Mouse (Mus musculus) neural tube, embryonic 15.5 days (tissue): ENCODE results near the gene Xkr7. TPM values are rescaled to one million over a fixed set of nuclear protein-coding genes. Genes with fewer than 3 reads are reported as not detected.

ENCODE experiments used
- ATAC-seq: fragments of 200-750 bp; cut with Nextera tagmentation; 2 replicates; pipeline ENCODE4 v1.8.0; 2017; ENCODE audit warnings: mild to moderate bottlenecking, moderate TSS enrichment, moderate library complexity; ENCODE audit not compliant: low FRiP score
- H3K27ac ChIP-seq: fragments of 300-500 bp; sonication (generic); replicated peaks from 2 replicates; pipeline ENCODE4 v1.5.1; 2015; ENCODE audit warnings: mild to moderate bottlenecking, inconsistent platforms
- H3K27me3 ChIP-seq: fragments of 300-500 bp; sonication (generic); replicated peaks from 2 replicates; pipeline ENCODE4 v1.6.1; 2015; ENCODE audit warnings: inconsistent platforms
- H3K36me3 ChIP-seq: fragments of 300-500 bp; sonication (generic); 2 replicates; pipeline ENCODE4 v1.6.1; 2015; ENCODE audit warnings: inconsistent platforms
- H3K4me1 ChIP-seq: fragments of 300-500 bp; sonication (generic); 2 replicates; pipeline ENCODE4 v1.6.1; 2015; ENCODE audit warnings: inconsistent platforms
- H3K4me2 ChIP-seq: fragments of 300-500 bp; sonication (generic); 2 replicates; pipeline ENCODE4 v1.6.1; 2015; ENCODE audit warnings: inconsistent platforms, mild to moderate bottlenecking, moderate library complexity
- H3K4me3 ChIP-seq: fragments of 300-500 bp; sonication (generic); replicated peaks from 2 replicates; pipeline ENCODE4 v1.5.1; 2015; ENCODE audit warnings: mild to moderate bottlenecking, inconsistent platforms
- H3K9ac ChIP-seq: fragments of 300-500 bp; sonication (generic); replicated peaks from 2 replicates; pipeline ENCODE4 v1.6.1; 2015; ENCODE audit warnings: mild to moderate bottlenecking, inconsistent platforms
- H3K9me3 ChIP-seq: fragments of 300-500 bp; sonication (generic); replicated peaks from 2 replicates; pipeline ENCODE4 v1.6.1; 2016; ENCODE audit warnings: inconsistent platforms
- WGBS: fragments of 180-500 bp; shearing (Covaris S2); methylation state at CpG from one replicate; pipeline ENCODE4 v1.1.7; 2015; ENCODE audit warnings: mixed read lengths; 5-methylcytosine and 5-hydroxymethylcytosine counted together
- polyA plus RNA-seq: library from polyadenylated mRNA; unstranded; fragments of >200 nt; fragmentation: Nextera tagmentation; extraction: Ambion mirVana; gene quantifications from 2 replicates; pipeline ENCODE4 v1.2.1, GENCODE M21; 2015

Gene Xkr7
- polyA plus RNA-seq, 1 experiment from 2014 or later = 1.7 TPM

GRCm38 (mm10) chr2:153014758-153015593, 16.7 kb upstream of the Xkr7 start, which contains the start of gene Pdrg1:
TSS of gene Pdrg1 (minus strand) at chr2:153015427.
- H3K36me3 ChIP-seq = peaks cover 37% of the 10 kb centered on the region
- 2% methylated on average over 54 of the region's 54 CpGs for WGBS
- ATAC-seq = peak; percentile 95

GRCm38 (mm10) chr2:153015804-153016203, 15.8 kb upstream of the Xkr7 start:
- ATAC-seq = peak; percentile 53
- Histone ChIP-seq H3K4me2 (peak overlapping the region; percentile 88), H3K36me3 (peaks cover 29% of the 10 kb centered on the region), H3K4me1 (peaks cover 27% of the 10 kb centered on the region), H3K9me3 (no peaks in the 10 kb centered on the region), H3K27ac (peak overlapping the region; percentile 76), H3K4me3 (peak overlapping the region; percentile 95), H3K27me3 (peaks cover 6% of the 10 kb centered on the region), H3K9ac (peak overlapping the region; percentile 33; the same call in 1 of the 2 replicates)
- WGBS = 21% methylated on average over 8 of the region's 8 CpGs

More at GRCm38 (mm10) chr2:153014758-153015593, 16.7 kb upstream of the Xkr7 start, which contains the start of gene Pdrg1:
- H3K9me3 ChIP-seq = no peaks in the 10 kb centered on the region
- peaks cover 6% of the 10 kb centered on the region for H3K27me3 ChIP-seq
- H3K4me3 ChIP-seq = peak within 1 kb of the TSS; percentile 95
- H3K9ac ChIP-seq = peak within 1 kb of the TSS; percentile 83
- H3K4me2 ChIP-seq = peak within 1 kb of the TSS; percentile 88
- H3K4me1 ChIP-seq = peaks cover 27% of the 10 kb centered on the region
- H3K27ac ChIP-seq = peak within 1 kb of the TSS; percentile 76

- Histone ChIP-seq H3K27me3 (peaks cover 6% of the 10 kb centered on the region), H3K9ac (no peak overlapping the region), H3K27ac (no peak overlapping the region), H3K36me3 (peaks cover 19% of the 10 kb centered on the region; the same call in 1 of the 2 replicates), H3K9me3 (no peaks in the 10 kb centered on the region), H3K4me1 (peaks cover 27% of the 10 kb centered on the region), H3K4me3 (no peak overlapping the region), H3K4me2 (no peak overlapping the region)
- no peak for ATAC-seq
- 47% methylated on average over 5 of the region's 5 CpGs for WGBS
Measured at GRCm38 (mm10) chr2:153016786-153017185, 14.9 kb upstream of the Xkr7 start.

- 83% methylated on average over 3 of the region's 3 CpGs for WGBS
Measured at GRCm38 (mm10) chr2:153019355-153019754, 12.3 kb upstream of the Xkr7 start.

GRCm38 (mm10) chr2:153021163-153021562, 10.5 kb upstream of the Xkr7 start:
- Histone ChIP-seq H3K4me2 (no peak overlapping the region), H3K36me3 (no peaks in the 10 kb centered on the region), H3K4me1 (peaks cover 2% of the 10 kb centered on the region; the same call in 1 of the 2 replicates), H3K27me3 (peaks cover 9% of the 10 kb centered on the region), H3K4me3 (no peak overlapping the region), H3K9ac (no peak overlapping the region), H3K27ac (no peak overlapping the region), H3K9me3 (no peaks in the 10 kb centered on the region)
- 68% methylated on average over 3 of the region's 3 CpGs for WGBS
- ATAC-seq = no peak

More at GRCm38 (mm10) chr2:153019355-153019754, 12.3 kb upstream of the Xkr7 start:
- no peak overlapping the region for H3K4me3 ChIP-seq
- H3K9me3 ChIP-seq = no peaks in the 10 kb centered on the region
- no peak overlapping the region for H3K4me2 ChIP-seq
- no peak for ATAC-seq
- no peaks in the 10 kb centered on the region for H3K36me3 ChIP-seq
- no peak overlapping the region for H3K27ac ChIP-seq
- H3K27me3 ChIP-seq = peaks cover 9% of the 10 kb centered on the region
- peaks cover 12% of the 10 kb centered on the region for H3K4me1 ChIP-seq
- H3K9ac ChIP-seq = no peak overlapping the region

GRCm38 (mm10) chr2:153022855-153023254, 8.8 kb upstream of the Xkr7 start:
- H3K9me3 ChIP-seq = no peaks in the 10 kb centered on the region
- no peaks in the 10 kb centered on the region for H3K36me3 ChIP-seq
- no peak overlapping the region for H3K4me2 ChIP-seq
- no peak overlapping the region for H3K9ac ChIP-seq
- peaks cover 3% of the 10 kb centered on the region for H3K27me3 ChIP-seq
- H3K4me1 ChIP-seq = no peaks in the 10 kb centered on the region
- no peak for ATAC-seq
- no peak overlapping the region for H3K27ac ChIP-seq
- no peak overlapping the region for H3K4me3 ChIP-seq
- 64% methylated on average over 4 of the region's 4 CpGs for WGBS

GRCm38 (mm10) chr2:153026052-153026451, 5.6 kb upstream of the Xkr7 start:
- Histone ChIP-seq H3K27me3 (peaks cover 6% of the 10 kb centered on the region), H3K4me2 (no peak overlapping the region), H3K9ac (no peak overlapping the region), H3K4me3 (no peak overlapping the region), H3K27ac (no peak overlapping the region), H3K9me3 (no peaks in the 10 kb centered on the region), H3K4me1 (peaks cover 9% of the 10 kb centered on the region), H3K36me3 (no peaks in the 10 kb centered on the region)
- WGBS = 84% methylated on average over 7 of the region's 7 CpGs
- ATAC-seq = no peak

GRCm38 (mm10) chr2:153027501-153027900, 4.2 kb upstream of the Xkr7 start:
- WGBS = 62% methylated on average over 4 of the region's 4 CpGs
- H3K9ac ChIP-seq = no peak overlapping the region
- H3K4me2 ChIP-seq = no peak overlapping the region
- peaks cover 6% of the 10 kb centered on the region for H3K27me3 ChIP-seq
- no peak overlapping the region for H3K27ac ChIP-seq
- H3K9me3 ChIP-seq = no peaks in the 10 kb centered on the region
- no peak overlapping the region for H3K4me3 ChIP-seq
- peaks cover 10% of the 10 kb centered on the region for H3K4me1 ChIP-seq
- ATAC-seq = no peak
- H3K36me3 ChIP-seq = no peaks in the 10 kb centered on the region

GRCm38 (mm10) chr2:153030422-153030821, 1.2 kb upstream of the Xkr7 start:
- ATAC-seq = no peak
- peak overlapping the region; percentile 76; the same call in 1 of the 2 replicates for H3K4me3 ChIP-seq
- no peaks in the 10 kb centered on the region for H3K9me3 ChIP-seq
- H3K27me3 ChIP-seq = peaks cover 3% of the 10 kb centered on the region; the same call in 1 of the 2 replicates
- no peak overlapping the region for H3K9ac ChIP-seq
- H3K27ac ChIP-seq = peak overlapping the region; percentile 91; the same call in 1 of the 2 replicates
- peak overlapping the region; percentile 85 for H3K4me2 ChIP-seq
- H3K4me1 ChIP-seq = peaks cover 37% of the 10 kb centered on the region
- H3K36me3 ChIP-seq = no peaks in the 10 kb centered on the region
- WGBS = 16% methylated on average over 4 of the region's 4 CpGs

- peak overlapping the region; percentile 79 for H3K9ac ChIP-seq
- H3K27me3 ChIP-seq = peaks cover 3% of the 10 kb centered on the region; the same call in 1 of the 2 replicates
- no peaks in the 10 kb centered on the region for H3K36me3 ChIP-seq
- peak overlapping the region; percentile 76 for H3K4me3 ChIP-seq
- H3K27ac ChIP-seq = peak overlapping the region; percentile 91
- WGBS = 2% methylated on average over 51 of the region's 58 CpGs
- peaks cover 49% of the 10 kb centered on the region for H3K4me1 ChIP-seq
- no peaks in the 10 kb centered on the region for H3K9me3 ChIP-seq
- H3K4me2 ChIP-seq = peak overlapping the region; percentile 85
- ATAC-seq = peak; percentile 70
Measured at GRCm38 (mm10) chr2:153032083-153032842, 611 bp downstream of the Xkr7 start.

GRCm38 (mm10) chr2:153032973-153033372, 1.3 kb downstream of the Xkr7 start:
- no peak for ATAC-seq
- no peak overlapping the region for H3K27ac ChIP-seq
- H3K4me3 ChIP-seq = peak overlapping the region; percentile 76
- no peaks in the 10 kb centered on the region for H3K9me3 ChIP-seq
- H3K4me1 ChIP-seq = peaks cover 53% of the 10 kb centered on the region
- peak overlapping the region; percentile 79 for H3K9ac ChIP-seq
- H3K27me3 ChIP-seq = 0 out of 2 replicates have a peak, but pooled peaks cover 3% of the 10 kb centered on the region
- WGBS = 12% methylated on average over 4 of the region's 4 CpGs
- no peaks in the 10 kb centered on the region for H3K36me3 ChIP-seq
- H3K4me2 ChIP-seq = peak overlapping the region; percentile 85
